Mouse (Mus musculus): ENCODE data around the gene Gm20388. TPM values are rescaled to one million over a fixed set of nuclear protein-coding genes. Genes with fewer than 3 reads are reported as not detected.

Gene Gm20388
- polyA plus RNA-seq, 1 experiment from 2014 or later: 5.5 TPM

GRCm38 (mm10) chr8:124339742-124340141 is 4429.1 kb downstream of the Gm20388 start:
- Histone ChIP-seq H3K36me3 (replicated peaks) (peaks cover 100% of the 10 kb centered on the region), H3K9me3 (no peaks in the 10 kb centered on the region), H3K27ac (no peak overlapping the region), H3K27me3 (ENCODE audit: poor library complexity, severe bottlenecking) (no peaks in the 10 kb centered on the region), H3K4me1 (peaks cover 13% of the 10 kb centered on the region), H3K4me3 (no peak overlapping the region)
- 90% methylated on average over 3 of the region's 3 CpGs for WGBS
- no peak for DNase-seq (ENCODE audit: extremely low spot score, low spot score)

GRCm38 (mm10) chr8:124340360-124341068 is 4429.9 kb downstream of the Gm20388 start:
- Histone ChIP-seq H3K27ac (no peak overlapping the region), H3K9me3 (no peaks in the 10 kb centered on the region), H3K4me1 (peaks cover 13% of the 10 kb centered on the region), H3K27me3 (ENCODE audit: poor library complexity, severe bottlenecking) (no peaks in the 10 kb centered on the region), H3K4me3 (no peak overlapping the region), H3K36me3 (replicated peaks) (peaks cover 99% of the 10 kb centered on the region)
- 76% methylated on average over 17 of the region's 17 CpGs for WGBS
- no peak for DNase-seq (ENCODE audit: extremely low spot score, low spot score)

GRCm38 (mm10) chr8:124343151-124343550 is 4432.5 kb downstream of the Gm20388 start:
- Histone ChIP-seq H3K4me1 (peaks cover 24% of the 10 kb centered on the region), H3K27me3 (ENCODE audit: poor library complexity, severe bottlenecking) (no peaks in the 10 kb centered on the region), H3K4me3 (no peak overlapping the region), H3K36me3 (replicated peaks) (peaks cover 75% of the 10 kb centered on the region), H3K9me3 (no peaks in the 10 kb centered on the region), H3K27ac (no peak overlapping the region)
- WGBS: 93% methylated on average over 15 of the region's 15 CpGs
- no peak for DNase-seq (ENCODE audit: extremely low spot score, low spot score)

- Histone ChIP-seq H3K36me3 (replicated peaks) (peaks cover 66% of the 10 kb centered on the region), H3K4me3 (no peak overlapping the region), H3K27me3 (ENCODE audit: poor library complexity, severe bottlenecking) (no peaks in the 10 kb centered on the region), H3K27ac (no peak overlapping the region), H3K4me1 (peaks cover 26% of the 10 kb centered on the region), H3K9me3 (no peaks in the 10 kb centered on the region)
- 91% methylated on average over 12 of the region's 12 CpGs for WGBS
- no peak for DNase-seq (ENCODE audit: extremely low spot score, low spot score)
Observed at GRCm38 (mm10) chr8:124343991-124344390, 4433.4 kb downstream of the Gm20388 start.

- no peak overlapping the region for H3K4me3 ChIP-seq
- no peaks in the 10 kb centered on the region for H3K9me3 ChIP-seq
- DNase-seq (ENCODE audit: extremely low spot score, low spot score): no peak
- peaks cover 22% of the 10 kb centered on the region for H3K4me1 ChIP-seq
- 89% methylated on average over 10 of the region's 10 CpGs for WGBS
- H3K36me3 ChIP-seq (replicated peaks): peaks cover 55% of the 10 kb centered on the region
- no peaks in the 10 kb centered on the region for H3K27me3 ChIP-seq (ENCODE audit: poor library complexity, severe bottlenecking)
- H3K27ac ChIP-seq: no peak overlapping the region
Observed at GRCm38 (mm10) chr8:124345098-124345497, 4434.5 kb downstream of the Gm20388 start.

GRCm38 (mm10) chr8:124346852-124347523 is 4436.3 kb downstream of the Gm20388 start:
- H3K4me3 ChIP-seq: no peak overlapping the region
- peaks cover 15% of the 10 kb centered on the region for H3K4me1 ChIP-seq
- H3K27me3 ChIP-seq (ENCODE audit: poor library complexity, severe bottlenecking): no peaks in the 10 kb centered on the region
- H3K9me3 ChIP-seq: no peaks in the 10 kb centered on the region
- WGBS: 49% methylated on average over 19 of the region's 19 CpGs
- H3K36me3 ChIP-seq (replicated peaks): peaks cover 36% of the 10 kb centered on the region
- no peak overlapping the region for H3K27ac ChIP-seq
- DNase-seq (ENCODE audit: extremely low spot score, low spot score): peak; percentile 65

- H3K4me1 ChIP-seq: peaks cover 15% of the 10 kb centered on the region
- H3K9me3 ChIP-seq: no peaks in the 10 kb centered on the region
- 76% methylated on average over 1 of the region's 1 CpGs for WGBS
- DNase-seq (ENCODE audit: extremely low spot score, low spot score): no peak
- peaks cover 25% of the 10 kb centered on the region for H3K36me3 ChIP-seq (replicated peaks)
- H3K4me3 ChIP-seq: no peak overlapping the region
- no peaks in the 10 kb centered on the region for H3K27me3 ChIP-seq (ENCODE audit: poor library complexity, severe bottlenecking)
- peak overlapping the region; percentile 17 for H3K27ac ChIP-seq
Observed at GRCm38 (mm10) chr8:124348087-124348486, 4437.4 kb downstream of the Gm20388 start.

- peak; percentile 81 for DNase-seq (ENCODE audit: extremely low spot score, low spot score)
- WGBS: 43% methylated on average over 7 of the region's 7 CpGs
- peaks cover 15% of the 10 kb centered on the region for H3K4me1 ChIP-seq
- no peak overlapping the region for H3K4me3 ChIP-seq
- no peak overlapping the region for H3K27ac ChIP-seq
- peaks cover 9% of the 10 kb centered on the region for H3K36me3 ChIP-seq (replicated peaks)
- no peaks in the 10 kb centered on the region for H3K27me3 ChIP-seq (ENCODE audit: poor library complexity, severe bottlenecking)
- no peaks in the 10 kb centered on the region for H3K9me3 ChIP-seq
Observed at GRCm38 (mm10) chr8:124349663-124350062, 4439.0 kb downstream of the Gm20388 start.

- 62% methylated on average over 5 of the region's 5 CpGs for WGBS
- H3K9me3 ChIP-seq: no peaks in the 10 kb centered on the region
- H3K4me1 ChIP-seq: peaks cover 14% of the 10 kb centered on the region
- H3K27me3 ChIP-seq (ENCODE audit: poor library complexity, severe bottlenecking): no peaks in the 10 kb centered on the region
- H3K27ac ChIP-seq: no peak overlapping the region
- no peak overlapping the region for H3K4me3 ChIP-seq
- H3K36me3 ChIP-seq (replicated peaks): no peaks in the 10 kb centered on the region
- DNase-seq (ENCODE audit: extremely low spot score, low spot score): no peak
Observed at GRCm38 (mm10) chr8:124351636-124352035, 4441.0 kb downstream of the Gm20388 start.

GRCm38 (mm10) chr8:124360911-124361310 is 4450.3 kb downstream of the Gm20388 start:
- H3K27ac ChIP-seq: no peak overlapping the region
- H3K4me3 ChIP-seq: no peak overlapping the region
- H3K27me3 ChIP-seq (ENCODE audit: poor library complexity, severe bottlenecking): no peaks in the 10 kb centered on the region
- WGBS: 83% methylated on average over 3 of the region's 3 CpGs
- H3K4me1 ChIP-seq: no peaks in the 10 kb centered on the region
- H3K36me3 ChIP-seq (replicated peaks): no peaks in the 10 kb centered on the region
- peaks cover 5% of the 10 kb centered on the region; the same call in 1 of the 2 replicates for H3K9me3 ChIP-seq
- no peak for DNase-seq (ENCODE audit: extremely low spot score, low spot score)

GRCm38 (mm10) chr8:124361773-124362427 is 4451.3 kb downstream of the Gm20388 start:
- Histone ChIP-seq H3K27me3 (ENCODE audit: poor library complexity, severe bottlenecking) (no peaks in the 10 kb centered on the region), H3K4me3 (no peak overlapping the region), H3K36me3 (replicated peaks) (no peaks in the 10 kb centered on the region), H3K27ac (no peak overlapping the region), H3K4me1 (no peaks in the 10 kb centered on the region), H3K9me3 (peaks cover 5% of the 10 kb centered on the region; the same call in 1 of the 2 replicates)
- 80% methylated on average over 11 of the region's 11 CpGs for WGBS
- no peak for DNase-seq (ENCODE audit: extremely low spot score, low spot score)

GRCm38 (mm10) chr8:124362589-124362988 is 4451.9 kb downstream of the Gm20388 start:
- no peak overlapping the region for H3K4me3 ChIP-seq
- H3K27me3 ChIP-seq (ENCODE audit: poor library complexity, severe bottlenecking): no peaks in the 10 kb centered on the region
- 80% methylated on average over 7 of the region's 7 CpGs for WGBS
- DNase-seq (ENCODE audit: extremely low spot score, low spot score): no peak
- peaks cover 5% of the 10 kb centered on the region; the same call in 1 of the 2 replicates for H3K9me3 ChIP-seq
- H3K4me1 ChIP-seq: no peaks in the 10 kb centered on the region
- no peaks in the 10 kb centered on the region for H3K36me3 ChIP-seq (replicated peaks)
- H3K27ac ChIP-seq: no peak overlapping the region

- 94% methylated on average over 15 of the region's 15 CpGs for WGBS
- Histone ChIP-seq H3K4me1 (no peaks in the 10 kb centered on the region), H3K27ac (no peak overlapping the region), H3K9me3 (peaks cover 5% of the 10 kb centered on the region; the same call in 1 of the 2 replicates), H3K4me3 (no peak overlapping the region), H3K36me3 (replicated peaks) (no peaks in the 10 kb centered on the region), H3K27me3 (ENCODE audit: poor library complexity, severe bottlenecking) (no peaks in the 10 kb centered on the region)
- no peak for DNase-seq (ENCODE audit: extremely low spot score, low spot score)
Observed at GRCm38 (mm10) chr8:124363337-124363736, 4452.7 kb downstream of the Gm20388 start.
